Mouse (Mus musculus): ENCODE results near the gene Phactr4.

Phactr4 gene

DNA sequence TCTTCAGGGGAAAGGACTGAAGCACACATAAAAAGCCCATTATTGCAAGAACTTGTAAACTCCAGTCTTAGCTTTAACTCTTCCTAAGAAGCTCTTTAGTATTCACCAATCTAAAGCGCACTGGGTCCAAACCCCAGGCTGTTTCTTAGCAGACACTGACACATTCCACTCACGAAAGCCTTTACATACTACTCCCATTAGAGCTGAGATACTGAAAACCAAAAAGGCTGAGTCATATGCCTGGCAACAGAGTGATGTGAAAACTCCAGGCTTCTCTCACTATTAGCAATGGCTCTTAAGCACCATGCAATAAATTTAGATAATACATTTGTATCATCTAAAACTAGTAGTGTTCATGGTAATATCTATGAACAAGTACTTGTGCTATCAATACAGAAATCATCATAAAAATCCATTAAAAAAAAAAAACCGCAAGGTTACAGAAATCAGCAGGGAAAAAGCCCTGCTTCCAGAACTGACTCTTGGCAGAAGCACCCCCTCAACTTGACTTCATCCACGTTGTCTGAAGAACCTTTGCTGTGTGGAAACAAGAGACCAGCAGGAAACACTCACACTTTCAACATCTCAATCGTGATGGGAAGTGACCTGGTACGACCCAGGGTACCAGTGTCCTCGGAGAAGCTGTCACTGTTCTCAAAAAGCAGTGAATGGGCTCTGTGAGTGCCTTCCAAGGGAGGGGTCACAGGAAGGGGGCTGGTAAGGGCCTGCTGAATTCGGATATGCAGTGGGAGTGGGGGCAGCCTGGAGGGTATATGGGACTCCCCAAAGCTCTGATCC, 52.1 kb downstream of the Phactr4 start:
- no peak for DNase-seq (ENCODE audit: low spot score in 2 of 2)

DNA sequence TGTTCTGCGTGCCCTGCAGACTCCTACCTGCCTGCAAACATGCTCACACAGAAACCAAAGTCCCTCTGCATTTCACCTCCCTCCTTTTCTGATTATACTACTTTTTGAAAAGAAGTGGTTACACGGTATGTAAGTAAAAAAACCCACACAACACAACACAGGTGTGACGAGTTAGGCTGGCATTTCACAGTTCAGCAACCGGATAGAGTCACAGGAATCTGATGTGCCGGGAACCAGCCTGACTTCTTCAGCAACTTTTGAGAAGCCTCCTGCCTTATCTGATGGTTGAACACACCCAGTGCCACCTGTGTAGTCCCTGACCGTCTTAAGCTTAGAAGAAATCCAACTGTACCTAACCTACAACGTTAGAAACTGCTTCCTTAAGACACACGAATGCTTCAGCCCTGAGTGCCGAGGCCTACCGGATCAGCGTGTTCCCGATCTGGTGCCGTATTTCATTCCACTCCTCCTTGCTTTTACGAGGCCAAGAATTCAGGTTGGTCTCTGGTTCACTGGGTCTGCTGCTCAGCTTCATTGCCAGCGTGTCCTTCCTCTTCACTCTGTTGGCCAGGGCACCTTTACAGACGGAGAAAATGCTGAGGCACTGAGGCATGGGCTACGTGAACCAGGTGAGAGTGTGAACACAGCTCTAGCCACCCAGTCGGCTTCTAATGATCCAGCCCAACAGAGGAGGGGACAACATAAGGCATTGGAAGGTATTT, 54.6 kb downstream of the Phactr4 start:
- DNase-seq (ENCODE audit: low spot score in 2 of 2) = peak in 1 of 2 experiments; percentile 2

DNA sequence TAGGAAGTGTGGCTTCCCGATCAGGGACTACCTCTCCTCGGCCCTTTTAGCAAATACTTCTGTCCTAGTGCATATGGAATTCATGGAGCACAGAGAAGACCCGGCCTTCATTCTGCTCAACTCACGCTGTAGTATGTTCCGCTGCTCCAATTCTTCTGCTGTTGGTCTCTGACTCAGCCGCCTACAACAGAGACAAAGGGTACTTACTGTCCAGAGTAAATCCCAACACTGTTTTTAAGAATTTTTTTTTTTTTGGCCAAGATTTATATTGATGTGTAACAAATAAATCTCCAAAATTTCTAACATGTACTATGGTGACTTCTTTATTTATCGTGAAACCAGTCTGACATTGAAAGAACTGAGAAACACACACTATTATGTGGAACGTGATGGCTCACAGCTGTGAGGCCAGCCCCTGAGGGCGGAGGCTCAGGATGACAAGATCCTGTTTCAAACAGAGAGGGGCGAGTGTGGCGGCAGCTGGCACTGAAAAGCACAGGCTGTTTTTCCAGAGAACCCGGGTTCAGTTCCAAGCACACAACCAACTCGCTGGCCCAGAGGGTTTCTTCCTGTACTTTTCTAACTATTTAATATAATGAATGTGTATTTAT, 56.7 kb downstream of the Phactr4 start:
- DNase-seq (ENCODE audit: low spot score in 2 of 2) = no peak

DNA sequence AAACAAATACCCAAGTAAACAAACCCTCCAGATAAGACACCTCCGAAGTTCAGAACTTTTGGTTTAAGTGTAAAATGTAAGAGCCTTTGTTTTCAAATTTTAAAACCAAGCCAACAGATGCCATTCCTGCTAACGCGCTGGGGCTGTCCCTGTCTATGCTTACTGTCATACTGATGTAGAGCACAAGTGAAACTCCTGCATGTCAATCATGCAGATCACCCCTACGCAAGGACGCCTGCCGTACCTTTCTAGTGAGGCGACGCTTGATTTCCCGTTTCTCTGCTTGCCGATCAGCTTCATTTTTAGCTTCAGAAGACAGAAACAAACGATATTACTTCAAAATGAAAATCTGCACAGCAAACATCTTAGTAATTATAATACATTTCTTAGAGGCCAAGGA, 58.8 kb downstream of the Phactr4 start:
- no peak for DNase-seq (ENCODE audit: low spot score in 2 of 2)

DNA sequence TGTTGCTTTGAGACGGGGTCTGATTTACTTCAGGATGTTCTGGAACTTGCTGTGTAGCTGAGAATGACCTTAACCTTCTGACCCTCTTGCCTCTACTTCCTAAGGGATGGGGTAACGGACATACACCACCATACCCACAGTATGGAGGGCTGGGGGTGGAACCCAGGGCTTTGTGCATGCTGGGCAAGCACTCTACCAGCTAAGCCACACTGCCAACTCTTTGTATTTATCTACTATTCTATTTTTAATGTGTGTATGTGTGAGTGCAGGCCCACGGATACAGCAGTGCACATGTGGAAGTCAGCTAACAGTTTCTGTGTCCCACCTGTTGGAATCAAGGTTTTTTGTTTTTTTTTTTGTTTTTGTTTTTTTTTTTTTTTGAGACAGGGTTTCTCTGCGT, 62.8 kb downstream of the Phactr4 start:
- no peak for DNase-seq (ENCODE audit: low spot score in 2 of 2)

DNA sequence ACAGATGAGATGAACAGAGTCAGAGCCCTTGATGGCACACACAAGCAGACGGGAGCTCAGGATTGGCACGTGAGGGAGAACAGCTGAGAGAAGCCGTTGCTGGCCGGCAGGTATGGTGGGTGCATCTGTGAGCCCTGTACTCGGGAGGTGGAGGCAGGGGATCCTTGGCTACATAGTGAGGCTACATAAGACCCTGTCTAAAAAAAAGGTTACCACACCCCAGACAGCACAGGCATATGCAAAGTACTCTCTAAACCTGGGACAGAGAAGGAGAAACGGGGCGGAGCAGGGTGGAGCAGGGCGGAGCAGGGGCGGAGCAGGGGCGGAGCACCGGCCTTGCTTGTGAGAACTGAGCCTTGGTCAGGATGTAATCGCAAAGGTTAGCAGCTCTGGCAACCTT, 66.1 kb downstream of the Phactr4 start:
- peak in 1 of 2 experiments; percentile 35 for DNase-seq (ENCODE audit: low spot score in 2 of 2)

DNA sequence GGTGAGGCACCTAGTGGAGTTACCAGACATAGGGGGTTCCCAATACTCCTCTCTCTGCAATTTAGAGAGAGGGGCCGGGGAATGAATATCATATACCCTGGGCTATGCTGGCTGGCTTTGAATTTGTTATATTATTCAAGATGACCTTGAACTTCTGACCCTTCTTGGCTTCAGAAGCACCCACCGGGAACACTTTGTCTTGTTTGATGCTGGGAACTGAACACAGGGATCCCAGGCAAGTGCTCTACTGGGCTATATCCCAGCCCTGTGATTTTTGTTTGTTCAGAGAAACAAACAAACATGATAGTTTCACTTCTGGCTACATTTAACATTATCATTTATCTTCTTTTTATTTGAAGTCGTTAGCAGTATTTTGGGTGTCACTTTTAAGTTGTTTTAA, 66.9 kb downstream of the Phactr4 start:
- DNase-seq (ENCODE audit: low spot score in 2 of 2) = no peak

DNA sequence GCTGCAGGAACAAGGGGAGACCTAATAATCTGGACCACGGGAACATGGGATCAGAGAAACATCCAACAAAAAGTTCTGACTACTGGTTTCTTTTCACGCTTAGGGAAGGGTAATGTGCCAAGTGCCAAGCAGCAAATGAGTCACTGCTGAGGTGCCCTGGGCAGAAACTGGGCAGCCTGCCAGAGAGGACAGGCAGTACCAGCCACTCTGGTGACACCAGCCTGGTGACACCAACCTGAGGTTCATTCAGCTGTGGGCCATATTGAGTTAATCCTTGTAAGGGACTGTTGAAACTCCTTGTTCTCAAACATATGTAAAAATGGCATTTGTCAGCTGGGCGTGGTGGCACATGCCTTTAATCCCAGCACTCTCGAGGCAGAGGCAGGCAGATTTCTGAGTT, 67.7 kb downstream of the Phactr4 start:
- peak; percentile 29 to 72 for DNase-seq (ENCODE audit: low spot score in 2 of 2)

DNA sequence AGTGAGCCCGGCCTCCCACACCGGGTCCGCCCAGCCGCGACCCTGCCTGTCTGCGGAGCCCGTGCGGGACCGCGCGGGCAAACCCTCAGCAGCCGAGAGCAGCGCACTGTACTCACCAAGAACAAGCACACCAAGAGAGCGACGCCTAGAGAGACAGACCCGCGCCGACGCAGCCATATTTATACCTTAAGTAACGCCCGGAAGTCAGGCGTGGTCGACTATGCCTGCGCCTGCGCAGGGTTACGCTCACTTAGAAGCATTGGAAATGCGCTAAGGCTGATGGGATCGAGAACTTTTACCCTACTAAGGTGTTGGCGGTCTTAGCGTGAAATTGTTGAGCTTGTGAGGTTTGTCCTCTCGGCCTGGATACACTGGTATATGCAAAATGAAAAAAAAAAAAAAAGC, 68.8 kb downstream of the Phactr4 start, which contains the start of gene Rcc1:
Gene Rcc1 (minus strand): TSS at position 125 of the 405 bp plus-strand sequence.
- DNase-seq (ENCODE audit: low spot score in 2 of 2) = peak; percentile 88 to 92

DNA sequence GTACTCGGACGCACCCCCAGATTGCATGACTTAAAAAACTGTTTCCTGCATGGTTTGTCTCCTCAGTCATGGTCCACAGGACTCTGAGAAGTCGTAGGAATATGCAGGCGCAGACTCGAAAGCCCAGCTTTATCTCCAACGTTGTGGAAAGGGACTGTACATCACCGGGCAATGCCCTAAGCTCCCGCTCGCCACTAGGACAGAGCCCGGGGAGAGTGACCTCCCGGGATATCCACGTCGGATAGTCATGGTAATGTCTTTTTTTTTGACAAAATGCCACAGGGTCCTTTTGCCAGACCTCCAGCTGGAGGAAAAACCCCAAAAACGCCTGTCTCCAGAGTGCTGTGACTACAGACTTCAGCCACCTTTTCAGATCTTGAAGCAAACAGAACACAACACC, 69.5 kb downstream of the Phactr4 start:
- DNase-seq (ENCODE audit: low spot score in 2 of 2) = peak in 1 of 2 experiments; percentile 22

DNA sequence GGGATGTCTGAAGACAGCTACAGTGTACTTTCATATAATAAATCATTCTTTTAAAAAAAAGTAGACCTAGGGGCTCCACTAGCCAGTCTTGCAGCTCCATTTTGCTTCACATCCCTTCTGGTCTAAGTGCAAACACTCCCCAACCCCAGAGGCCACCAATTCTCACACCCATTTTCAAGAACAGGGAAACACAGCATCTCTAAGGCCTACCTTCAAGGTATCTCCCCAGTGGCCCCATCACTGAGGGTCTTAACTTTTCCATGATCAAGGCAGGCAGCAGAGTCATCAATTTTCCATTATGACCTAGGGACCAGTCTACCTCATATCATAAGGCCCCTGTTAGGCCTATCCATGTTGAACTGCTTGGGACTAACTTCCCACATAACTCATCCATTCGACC, 70.9 kb downstream of the Phactr4 start:
- no peak for DNase-seq (ENCODE audit: low spot score in 2 of 2)

DNA sequence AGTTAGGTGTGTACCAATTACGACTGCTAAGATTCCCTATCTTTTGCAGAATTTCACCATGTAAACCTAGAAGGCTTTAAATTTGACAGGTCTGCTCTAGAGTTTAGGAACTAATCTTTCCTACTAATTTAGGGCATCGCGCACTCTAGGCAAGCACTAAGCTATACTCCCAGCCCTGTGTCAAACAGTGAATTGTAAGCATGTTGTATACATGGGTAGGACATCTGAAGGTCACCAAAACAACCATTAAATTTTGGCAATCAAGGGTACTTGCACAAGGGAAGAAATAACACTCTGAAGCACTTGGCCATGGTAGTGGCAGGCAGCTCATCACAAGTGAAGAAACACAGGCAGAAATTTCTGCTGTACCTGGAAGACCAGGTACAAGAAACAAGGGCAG, 71.4 kb downstream of the Phactr4 start:
- no peak for DNase-seq (ENCODE audit: low spot score in 2 of 2)

DNA sequence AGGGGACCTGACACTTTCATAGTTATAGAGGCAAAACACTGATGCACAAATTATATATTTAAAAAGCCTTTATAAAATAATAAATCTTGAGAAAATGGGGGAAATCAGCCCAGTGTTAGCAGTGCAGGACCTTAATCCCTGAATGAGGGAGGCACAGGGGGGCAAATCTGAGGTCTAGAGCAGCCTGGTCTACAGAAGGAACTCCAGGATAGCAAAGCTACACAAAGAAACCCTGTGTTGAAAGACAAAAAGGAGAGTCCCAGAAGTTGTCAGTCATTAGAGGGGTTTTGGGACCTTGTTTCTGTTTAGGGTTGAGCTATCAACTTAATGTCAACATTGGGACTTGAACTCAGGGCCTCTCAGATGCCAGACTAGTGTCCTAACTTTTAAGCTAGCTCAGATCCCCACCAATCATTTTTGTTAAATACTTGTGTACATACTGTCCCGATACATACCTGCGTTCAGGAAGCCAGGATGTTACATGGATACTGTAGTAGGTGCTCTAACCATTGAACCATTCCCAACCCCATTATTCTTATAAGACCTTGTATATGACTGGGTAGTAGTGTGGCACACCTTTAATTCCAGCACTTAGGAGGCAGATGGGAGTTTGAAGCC, 72.1 kb downstream of the Phactr4 start:
- no peak for DNase-seq (ENCODE audit: low spot score in 2 of 2)

DNA sequence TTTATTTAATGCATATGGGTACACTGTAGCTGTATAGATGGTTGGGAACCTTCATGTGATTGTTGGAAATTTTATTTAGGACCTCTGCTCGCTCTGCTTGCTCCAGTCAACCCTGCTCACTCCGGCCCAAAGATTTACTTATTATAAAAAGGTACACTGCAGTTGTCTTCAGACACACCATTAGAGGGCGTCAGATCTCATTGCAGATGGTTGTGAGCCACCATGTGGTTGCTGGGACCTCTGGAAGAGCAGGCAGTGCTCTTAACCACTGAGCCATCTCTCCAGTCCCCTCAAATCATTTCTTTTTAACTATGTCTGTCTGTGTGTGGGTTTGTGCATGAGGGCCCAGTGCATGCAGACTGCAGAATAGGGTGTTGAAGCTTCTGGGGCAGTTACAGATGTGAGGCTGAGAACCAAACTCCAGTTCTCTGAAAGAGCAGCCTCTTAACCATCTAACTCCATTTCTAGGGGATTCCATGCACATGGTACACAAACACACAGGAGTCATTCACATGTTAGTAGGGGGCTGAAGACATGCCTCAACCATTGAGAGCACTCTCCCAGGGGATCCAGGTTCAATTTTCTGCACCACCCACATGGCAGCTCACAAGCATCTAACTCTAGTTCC, 72.7 kb downstream of the Phactr4 start:
- no peak for DNase-seq (ENCODE audit: low spot score in 2 of 2)

DNA sequence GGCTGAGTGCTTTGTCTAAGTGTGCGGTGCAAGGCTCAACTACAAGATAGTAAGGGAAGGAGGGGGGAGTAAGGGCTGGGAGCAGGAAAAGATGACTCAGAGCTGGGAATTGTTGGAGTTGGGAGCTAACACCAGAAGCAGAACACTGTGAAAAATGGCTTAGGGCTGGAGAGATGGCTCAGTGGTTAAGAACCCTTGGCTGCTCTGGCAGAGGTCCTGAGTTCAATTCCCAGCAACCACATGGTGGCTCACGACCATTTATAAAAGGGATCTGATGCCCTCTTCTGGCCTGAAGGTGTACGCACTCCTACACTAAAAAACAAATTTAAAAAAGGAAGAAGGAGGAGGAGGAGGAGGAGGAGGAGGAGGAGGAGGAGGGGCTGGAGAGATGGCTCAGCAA, 75.6 kb downstream of the Phactr4 start:
- no peak for DNase-seq (ENCODE audit: low spot score in 2 of 2)

DNA sequence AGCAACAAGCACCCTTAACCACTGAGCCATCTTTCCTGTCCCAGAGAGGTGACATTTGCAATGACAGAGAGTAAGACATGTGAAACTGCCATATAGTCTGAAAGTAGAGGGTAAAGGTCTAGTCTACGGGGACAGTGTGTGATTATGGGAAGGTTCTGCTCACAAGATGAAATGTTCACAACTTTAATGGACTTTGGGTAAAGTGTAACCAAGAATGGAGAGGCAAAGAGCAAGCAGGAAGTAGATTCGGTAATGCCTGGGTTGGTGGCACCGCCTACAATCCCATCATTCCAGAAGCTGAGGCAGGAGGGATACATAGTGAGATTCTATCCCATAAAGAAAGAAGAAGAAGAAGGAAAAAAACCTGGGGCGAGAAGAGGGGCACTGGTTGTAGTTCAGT, 76.0 kb downstream of the Phactr4 start:
- no peak for DNase-seq (ENCODE audit: low spot score in 2 of 2)

DNA sequence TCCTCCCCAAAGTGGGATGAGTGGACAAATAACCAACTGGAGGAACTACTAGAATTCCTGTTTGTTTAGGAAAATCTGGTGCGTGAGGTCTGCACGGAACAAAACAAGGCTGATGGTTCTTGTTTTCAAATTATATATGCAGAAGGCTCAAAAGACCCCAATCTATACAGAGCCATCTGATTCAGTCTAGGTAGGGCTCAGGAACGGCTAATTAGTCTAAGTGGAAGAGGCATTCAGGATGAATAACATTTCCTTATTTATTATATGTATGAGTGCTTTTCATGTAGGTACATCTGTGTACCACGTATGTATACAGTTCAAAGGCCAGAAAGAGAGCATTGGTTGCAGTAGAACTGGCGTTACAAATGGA, 76.5 kb downstream of the Phactr4 start:
- no peak for DNase-seq (ENCODE audit: low spot score in 2 of 2)

DNA sequence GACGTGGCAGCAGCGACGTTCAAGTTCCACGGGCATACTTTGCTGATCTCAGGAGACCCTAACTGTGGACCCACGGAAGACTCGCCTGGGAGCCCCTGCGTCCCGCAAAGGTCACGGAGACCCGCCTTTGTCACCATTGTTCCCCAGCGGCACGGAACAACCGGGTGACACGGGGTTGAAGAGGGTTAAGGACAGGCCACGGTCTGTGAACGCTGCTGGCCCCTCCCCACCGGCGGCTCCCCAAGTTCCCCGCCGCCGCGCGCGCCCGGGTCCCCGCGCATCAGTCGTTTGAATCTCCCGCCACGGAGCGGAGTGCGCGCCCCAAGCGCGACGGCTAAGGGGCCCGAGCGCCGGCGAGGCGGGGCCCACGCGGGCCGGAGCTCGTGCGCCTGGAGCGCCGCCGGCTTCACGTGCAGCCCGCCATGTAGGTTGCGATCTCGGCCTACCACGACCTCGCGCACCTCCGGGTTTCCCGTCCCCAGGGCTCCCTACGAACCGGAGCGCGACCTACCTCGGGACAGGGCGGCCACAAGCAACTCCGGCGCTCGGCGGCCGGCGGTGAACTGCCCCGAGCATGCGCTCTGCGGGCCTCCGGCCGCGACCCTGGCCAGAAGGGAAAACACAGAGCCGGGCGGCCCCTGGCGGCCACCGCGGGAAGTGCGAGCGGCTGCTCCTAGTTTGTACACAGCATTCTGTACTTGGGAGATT, 77.0 kb downstream of the Phactr4 start:
- peak; percentile 95 to 96 for DNase-seq (ENCODE audit: low spot score in 2 of 2)

DNA sequence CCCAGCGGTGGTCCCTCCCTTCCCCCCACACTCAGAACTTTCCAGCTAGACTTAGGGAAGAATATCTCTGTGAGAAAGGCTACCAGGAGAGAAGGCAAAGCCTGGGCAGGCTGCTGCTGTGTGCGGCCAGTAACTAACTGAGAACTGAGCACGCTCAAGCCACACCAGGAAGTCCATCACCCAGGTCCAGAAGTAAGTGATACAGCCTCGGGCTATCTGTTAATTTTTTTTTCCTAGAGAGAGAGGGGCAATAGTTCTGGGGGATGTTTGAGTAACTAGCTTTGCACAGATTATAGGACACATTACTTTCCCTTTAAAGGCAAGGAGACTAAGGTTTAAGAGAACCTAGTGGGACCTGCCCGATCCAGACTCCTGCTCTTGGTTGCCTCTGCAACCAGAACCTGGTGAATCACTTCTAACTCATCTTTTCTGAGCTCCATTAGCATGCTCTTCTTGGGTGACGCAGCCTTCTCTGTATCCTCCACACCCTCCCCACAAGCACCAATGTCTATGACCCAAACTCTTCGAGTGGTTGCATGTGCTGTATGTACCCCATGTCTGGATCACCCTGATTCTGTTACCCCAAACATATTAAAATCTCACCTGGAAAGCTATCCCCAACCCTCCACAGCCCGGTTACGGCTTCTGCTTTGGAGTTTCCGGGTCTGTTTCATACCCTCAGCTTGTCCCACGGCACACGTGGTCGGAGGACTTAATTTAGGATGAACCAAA, 77.7 kb downstream of the Phactr4 start:
- DNase-seq (ENCODE audit: low spot score in 2 of 2) = no peak

DNA sequence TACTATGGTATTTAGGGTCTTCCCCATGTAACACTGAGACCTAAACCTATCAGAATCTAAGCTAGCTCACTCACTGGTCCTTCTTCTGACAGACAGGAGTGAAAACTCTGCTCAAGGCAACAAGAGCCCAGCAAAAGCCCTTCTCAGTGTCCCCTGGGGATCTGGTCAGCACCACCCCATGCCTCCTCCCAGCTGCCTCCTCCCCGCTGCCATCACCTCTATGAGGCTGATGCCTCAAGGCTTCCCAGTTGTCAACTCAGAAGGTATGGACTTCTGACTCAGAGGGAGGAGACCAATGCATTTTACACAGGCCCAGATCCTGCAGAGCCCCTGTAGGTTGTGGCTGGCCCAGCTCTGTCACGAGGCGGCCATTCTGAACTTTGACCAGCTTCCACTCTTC, 80.8 kb downstream of the Phactr4 start:
- no peak for DNase-seq (ENCODE audit: low spot score in 2 of 2)

DNA sequence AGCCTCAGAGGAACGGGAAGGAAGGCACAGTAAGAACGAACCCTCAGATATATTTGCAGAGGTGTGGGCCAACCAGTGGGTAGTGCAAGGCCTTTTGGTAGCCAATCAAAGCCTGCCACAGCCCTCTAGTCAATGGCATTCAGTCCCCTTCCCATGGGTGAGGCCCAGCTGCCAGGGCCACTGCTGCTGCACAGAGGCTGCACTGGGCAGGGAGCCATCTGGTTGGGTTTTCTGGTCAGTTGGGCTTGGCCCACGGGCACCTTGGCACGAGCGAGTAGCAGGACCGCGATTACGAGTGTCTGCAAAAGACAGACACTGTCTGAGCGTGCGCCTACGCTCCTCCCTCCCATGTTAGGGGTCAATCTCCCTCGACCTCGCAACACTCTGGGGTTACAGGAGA, 83.3 kb downstream of the Phactr4 start:
- DNase-seq (ENCODE audit: low spot score in 2 of 2) = peak in 1 of 2 experiments; percentile 54
